Mouse (Mus musculus) skeletal muscle tissue, postnatal 0 days (tissue): ENCODE results near the gene Oard1. TPM values are rescaled to one million over a fixed set of nuclear protein-coding genes. Genes with fewer than 3 reads are reported as not detected.

Source experiments
- polyA plus RNA-seq: library from polyadenylated mRNA; unstranded; fragments of >200 nt; fragmentation: Nextera tagmentation; extraction: Ambion mirVana; gene quantifications from 2 replicates; pipeline ENCODE4 v1.2.1, GENCODE M21; 2015

Oard1 gene
- 21.5 and 24.7 TPM in 2 replicates for polyA plus RNA-seq

GRCm38 (mm10) chr17:48409380-48410298 is at the start of gene Oard1, which contains the start of gene Nfya:
Oard1 (plus strand) TSS chr17:48410014.
Nfya (minus strand) TSS chr17:48409906.

DNA sequence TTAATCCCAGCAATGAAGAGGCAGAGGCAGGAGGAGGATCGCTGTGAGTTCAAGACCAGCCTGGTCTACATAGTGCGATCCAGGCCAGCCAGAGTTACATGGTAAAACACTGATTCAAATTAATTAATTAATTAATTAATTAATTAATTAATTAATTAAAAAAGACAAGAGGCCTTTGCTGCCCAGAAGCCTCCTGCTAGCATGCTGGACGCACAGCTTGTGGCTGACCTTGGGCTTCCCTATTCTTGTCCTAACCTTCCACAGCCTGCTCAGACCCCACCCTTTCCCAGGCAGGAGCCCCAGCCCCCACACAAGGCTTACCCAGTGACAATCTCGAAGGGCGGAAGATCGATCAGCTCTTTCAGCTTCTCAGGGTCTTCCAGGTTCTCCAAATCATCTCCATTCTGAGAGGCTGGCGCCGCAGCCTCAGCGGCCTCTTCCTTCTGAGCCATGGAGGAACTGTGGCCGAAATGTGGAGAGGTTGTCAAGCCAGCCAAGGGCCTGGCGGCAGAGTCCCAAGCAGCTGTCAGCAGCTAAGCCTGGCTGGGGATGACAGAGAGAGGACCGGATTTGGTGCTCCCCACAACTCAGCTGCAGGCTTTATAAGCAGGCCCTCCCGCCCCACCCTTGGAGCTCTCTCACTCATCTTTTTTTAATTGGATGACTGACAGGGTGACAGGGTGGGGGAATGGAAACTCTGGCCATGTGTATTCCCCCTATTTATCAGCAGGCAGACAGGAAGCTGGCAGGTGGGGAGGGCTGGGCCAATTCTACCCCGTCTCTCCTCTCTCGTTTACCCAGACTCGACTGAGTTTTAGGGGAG is 22.6 kb downstream of the Oard1 start, which contains the start of gene Apobec2:
TSS of gene Apobec2 (minus strand) at position 773 of the 823 bp plus-strand sequence.

DNA sequence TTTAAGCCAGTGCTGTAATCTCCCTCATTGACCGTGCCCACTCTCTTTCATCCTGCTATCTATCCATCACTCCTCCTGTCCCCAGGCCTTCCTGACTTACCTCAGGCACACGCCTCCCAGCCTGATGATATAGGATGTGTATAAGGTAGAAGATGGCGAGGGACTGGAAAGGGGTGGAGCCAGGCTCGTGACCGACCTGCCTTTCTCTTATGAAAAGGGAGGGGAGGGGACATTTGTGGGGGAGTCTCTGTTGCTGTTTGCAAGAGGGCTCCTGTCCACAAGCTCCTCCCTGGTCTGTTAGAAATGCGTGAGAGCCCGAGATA is 41.5 kb downstream of the Oard1 start, which contains the start of gene Tspo2:
TSS of gene Tspo2 (minus strand) at position 170 of the 323 bp plus-strand sequence.

DNA sequence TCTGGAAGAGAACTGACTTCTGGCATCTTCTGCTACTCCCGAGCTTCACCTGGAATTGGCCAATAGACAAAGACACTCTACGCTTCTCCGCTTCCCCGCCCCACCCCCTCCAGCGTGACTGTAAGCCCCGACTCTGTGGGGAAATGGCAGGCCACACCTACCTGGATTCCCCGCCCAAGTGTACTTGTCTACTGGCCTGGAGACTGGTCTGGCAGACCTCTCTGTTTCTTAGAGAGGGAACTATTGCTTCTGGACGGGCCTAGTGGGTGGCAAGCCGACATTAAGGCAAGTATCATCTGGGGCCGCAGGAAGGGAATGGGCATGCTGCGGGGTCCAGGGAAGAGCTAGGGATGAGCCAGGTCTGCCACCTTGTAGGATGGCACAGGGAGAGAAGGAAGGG is 44.9 kb downstream of the Oard1 start, which contains the start of gene Unc5cl:
TSS of gene Unc5cl (plus strand) at position 214 of the 400 bp plus-strand sequence.

Other genes with a start within 250 kb of the Oard1 start
- gene A530064D06Rik, start 242.7 kb upstream of the Oard1 start, polyA plus RNA-seq: 0.15 and 0.26 TPM in 2 replicates
- not detected in 2 replicates for gene Trem1, start 177.2 kb upstream of the Oard1 start, polyA plus RNA-seq
- 0.14 TPM in 1 of 2 replicates, not detected in the other for gene Trem3, start 162.2 kb upstream of the Oard1 start, polyA plus RNA-seq
- gene Treml4, start 145.7 kb upstream of the Oard1 start, polyA plus RNA-seq: 0.10 TPM in 1 of 2 replicates, not detected in the other
- 0.04 TPM in 1 of 2 replicates, not detected in the other for gene Treml2, start 110.5 kb upstream of the Oard1 start, polyA plus RNA-seq
- gene B430306N03Rik, start 93.9 kb upstream of the Oard1 start, polyA plus RNA-seq: 0.12 and 0.33 TPM in 2 replicates
- gene Trem2, start 63.6 kb upstream of the Oard1 start, polyA plus RNA-seq: 3.1 and 4.4 TPM in 2 replicates
- 0.13 and 0.27 TPM in 2 replicates for gene Treml1, start 50.1 kb upstream of the Oard1 start, polyA plus RNA-seq
- 3.4 TPM in 2 replicates for gene Nfya, start 108 bp upstream of the Oard1 start, polyA plus RNA-seq
- gene Apobec2, start 22.9 kb downstream of the Oard1 start, polyA plus RNA-seq: 673 and 703 TPM in 2 replicates
- gene Tspo2, start 41.5 kb downstream of the Oard1 start, polyA plus RNA-seq: 0.62 TPM in 1 of 2 replicates, not detected in the other
- gene Unc5cl, start 44.9 kb downstream of the Oard1 start, polyA plus RNA-seq: 0.13 TPM in 1 of 2 replicates, not detected in the other